Mouse (Mus musculus) lung, embryonic 16.5 days (tissue): ENCODE data around the gene Prkg1. TPM values are rescaled to one million over a fixed set of nuclear protein-coding genes. Genes with fewer than 3 reads are reported as not detected.

Experiments used
- ATAC-seq: fragments of 200-750 bp; cut with Nextera tagmentation; 2 replicates; pipeline ENCODE4 v1.8.0; 2017; ENCODE audit warnings: low read depth, mild to moderate bottlenecking, moderate library complexity
- H3K27ac ChIP-seq: fragments of 300-500 bp; sonication (generic); 2 replicates; pipeline ENCODE4 v1.5.1; 2014; ENCODE audit warnings: mild to moderate bottlenecking, control low read depth, low read length
- H3K27me3 ChIP-seq: fragments of 300-500 bp; sonication (generic); 2 replicates; pipeline ENCODE4 v1.6.1; 2014; ENCODE audit warnings: low read depth, low read length, mixed read lengths; ENCODE audit not compliant: control insufficient read depth, insufficient read depth
- H3K36me3 ChIP-seq: fragments of 300-500 bp; sonication (generic); 2 replicates; pipeline ENCODE4 v1.6.1; 2014; ENCODE audit warnings: low read length; ENCODE audit not compliant: control insufficient read depth, insufficient read depth
- H3K4me1 ChIP-seq: fragments of 300-500 bp; sonication (generic); replicated peaks from 2 replicates; pipeline ENCODE4 v1.6.1; 2014; ENCODE audit warnings: low read length, mixed read lengths; ENCODE audit not compliant: control insufficient read depth, insufficient read depth
- H3K4me2 ChIP-seq: fragments of 300-500 bp; sonication (generic); 2 replicates; pipeline ENCODE4 v1.6.1; 2014; ENCODE audit warnings: low read depth, low read length, control low read depth
- H3K4me3 ChIP-seq: fragments of 300-500 bp; sonication (generic); 2 replicates; pipeline ENCODE4 v1.5.1; 2014; ENCODE audit warnings: mild to moderate bottlenecking, low read length, control low read depth
- H3K9ac ChIP-seq: fragments of 300-500 bp; sonication (generic); 2 replicates; pipeline ENCODE4 v1.6.1; 2014; ENCODE audit warnings: low read length, control low read depth
- H3K9me3 ChIP-seq: fragments of 300-500 bp; sonication (generic); 2 replicates; pipeline ENCODE4 v1.6.1; 2016; ENCODE audit warnings: low read length; ENCODE audit not compliant: control insufficient read depth
- WGBS: fragments of 180-500 bp; shearing (Covaris S2); extraction: QIAGEN DNeasy Blood & Tissue Kit; methylation state at CpG from one replicate; pipeline ENCODE4 v1.1.7; 2014; 5-methylcytosine and 5-hydroxymethylcytosine counted together
- polyA plus RNA-seq: library from polyadenylated mRNA; unstranded; fragments of >200 nt; fragmentation: Nextera tagmentation; extraction: Ambion mirVana; gene quantifications from 2 replicates; pipeline ENCODE4 v1.2.1, GENCODE M21; 2015

Gene Prkg1
- polyA plus RNA-seq, 1 experiment from 2014 or later = 6.9 TPM

DNA sequence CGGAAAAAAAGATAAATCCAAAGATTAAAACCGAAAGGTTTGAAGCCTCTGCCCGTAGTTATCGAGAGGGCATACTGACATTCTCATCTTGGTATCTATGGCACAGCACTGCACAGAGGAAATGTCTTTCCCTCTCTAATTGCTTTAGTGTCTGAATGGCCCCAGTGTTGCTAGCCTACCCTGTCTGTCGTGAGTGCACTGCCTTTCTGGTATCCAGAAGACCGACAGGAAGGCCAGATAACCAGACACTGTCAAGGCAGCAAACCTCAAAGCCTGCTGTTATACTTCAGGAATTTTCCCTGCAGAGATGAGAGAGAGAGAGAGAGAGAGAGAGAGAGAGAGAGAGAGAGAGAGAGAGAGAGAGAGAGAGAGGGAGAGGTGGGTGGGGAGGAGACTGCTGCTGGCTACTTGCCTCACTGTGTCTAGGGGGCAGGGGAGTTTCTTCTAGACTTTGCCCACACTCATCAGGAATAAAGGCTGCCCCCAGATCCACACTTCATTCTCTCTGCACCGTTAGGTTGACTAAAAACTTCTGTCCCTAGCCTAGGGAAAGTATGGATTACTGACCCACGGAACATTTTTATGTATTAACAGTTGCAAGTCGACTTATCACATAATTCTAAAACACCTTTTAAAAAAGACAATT is 10.1 kb downstream of the Prkg1 start:
- no peak for ATAC-seq
- H3K4me2 ChIP-seq = peak overlapping the region; percentile 1; the same call in 1 of the 2 replicates

DNA sequence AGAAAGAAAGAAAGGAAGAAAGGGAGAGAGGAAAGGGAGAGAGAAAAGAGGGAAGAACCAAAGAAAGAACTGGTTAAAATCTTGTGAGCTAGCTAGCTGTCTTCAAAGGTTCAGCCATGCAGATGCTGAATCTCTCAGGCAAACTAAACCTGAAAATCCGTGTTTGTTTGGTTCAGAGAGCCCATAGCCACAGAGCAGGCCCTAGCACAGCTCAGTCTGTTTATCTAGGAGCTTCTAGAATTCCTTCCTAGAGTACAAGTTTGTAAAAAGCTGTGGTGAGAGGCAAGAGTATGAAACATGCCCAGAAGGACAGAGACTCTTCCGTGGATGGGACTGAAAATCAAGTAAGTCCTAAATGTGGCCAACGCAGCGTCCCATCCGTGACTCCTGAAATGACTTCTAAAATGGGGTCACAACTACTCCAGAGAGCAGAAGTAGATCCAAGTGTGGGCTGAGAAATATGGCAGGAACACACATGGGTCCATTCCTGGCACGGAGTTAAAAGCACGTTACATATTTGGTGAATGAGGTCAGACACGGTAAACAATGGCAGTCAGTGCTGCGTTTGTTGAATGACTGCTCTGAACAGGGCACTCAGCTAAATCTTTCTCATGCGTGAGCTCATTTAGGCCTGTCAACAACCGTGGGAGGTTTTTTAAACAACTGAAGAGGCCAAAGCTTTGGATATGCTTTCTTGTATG is 13.7 kb downstream of the Prkg1 start:
- Histone ChIP-seq H3K27me3 (no peaks in the 10 kb centered on the region), H3K4me2 (0 out of 2 replicates have a peak overlapping the region, but pooled peaks have one; percentile 3), H3K36me3 (no peaks in the 10 kb centered on the region), H3K4me3 (no peak overlapping the region), H3K4me1 (peaks cover 28% of the 10 kb centered on the region), H3K9me3 (no peaks in the 10 kb centered on the region), H3K27ac (peak overlapping the region; percentile 71), H3K9ac (no peak overlapping the region)
- WGBS = 15% methylated on average over 11 of the region's 11 CpGs
- ATAC-seq = peak; percentile 87

More for the DNA sequence above, 10.1 kb downstream of the Prkg1 start:
- 29% methylated on average over 9 of the region's 9 CpGs for WGBS
- H3K36me3 ChIP-seq = no peaks in the 10 kb centered on the region
- no peak overlapping the region for H3K9ac ChIP-seq
- H3K4me1 ChIP-seq = peaks cover 28% of the 10 kb centered on the region
- no peaks in the 10 kb centered on the region for H3K9me3 ChIP-seq
- H3K27me3 ChIP-seq = no peaks in the 10 kb centered on the region
- H3K4me3 ChIP-seq = no peak overlapping the region
- H3K27ac ChIP-seq = peak overlapping the region; percentile 57

DNA sequence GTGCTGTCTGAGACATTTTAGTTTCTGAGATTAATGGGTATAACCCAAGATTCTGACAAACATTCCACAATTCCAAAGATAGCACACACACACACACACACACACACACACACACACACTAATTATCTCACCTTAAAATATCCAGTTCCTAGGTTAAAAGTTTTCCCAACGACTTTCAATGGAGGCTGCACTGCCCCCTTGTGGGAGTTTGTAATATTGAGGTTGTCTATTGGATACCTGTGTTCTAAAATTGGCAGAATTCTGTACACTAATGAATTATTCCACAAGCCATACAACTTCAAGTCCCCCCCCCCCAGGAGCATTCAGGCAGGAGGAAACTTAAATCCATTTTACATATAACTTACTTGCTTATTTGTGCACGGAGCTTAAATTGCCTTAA is 18.2 kb downstream of the Prkg1 start:
- Histone ChIP-seq H3K4me1 (peaks cover 14% of the 10 kb centered on the region), H3K4me3 (no peak overlapping the region), H3K27me3 (no peaks in the 10 kb centered on the region), H3K36me3 (no peaks in the 10 kb centered on the region), H3K4me2 (no peak overlapping the region), H3K9me3 (no peaks in the 10 kb centered on the region), H3K27ac (no peak overlapping the region), H3K9ac (no peak overlapping the region)
- no peak for ATAC-seq
- 17% methylated on average over 2 of the region's 2 CpGs for WGBS

DNA sequence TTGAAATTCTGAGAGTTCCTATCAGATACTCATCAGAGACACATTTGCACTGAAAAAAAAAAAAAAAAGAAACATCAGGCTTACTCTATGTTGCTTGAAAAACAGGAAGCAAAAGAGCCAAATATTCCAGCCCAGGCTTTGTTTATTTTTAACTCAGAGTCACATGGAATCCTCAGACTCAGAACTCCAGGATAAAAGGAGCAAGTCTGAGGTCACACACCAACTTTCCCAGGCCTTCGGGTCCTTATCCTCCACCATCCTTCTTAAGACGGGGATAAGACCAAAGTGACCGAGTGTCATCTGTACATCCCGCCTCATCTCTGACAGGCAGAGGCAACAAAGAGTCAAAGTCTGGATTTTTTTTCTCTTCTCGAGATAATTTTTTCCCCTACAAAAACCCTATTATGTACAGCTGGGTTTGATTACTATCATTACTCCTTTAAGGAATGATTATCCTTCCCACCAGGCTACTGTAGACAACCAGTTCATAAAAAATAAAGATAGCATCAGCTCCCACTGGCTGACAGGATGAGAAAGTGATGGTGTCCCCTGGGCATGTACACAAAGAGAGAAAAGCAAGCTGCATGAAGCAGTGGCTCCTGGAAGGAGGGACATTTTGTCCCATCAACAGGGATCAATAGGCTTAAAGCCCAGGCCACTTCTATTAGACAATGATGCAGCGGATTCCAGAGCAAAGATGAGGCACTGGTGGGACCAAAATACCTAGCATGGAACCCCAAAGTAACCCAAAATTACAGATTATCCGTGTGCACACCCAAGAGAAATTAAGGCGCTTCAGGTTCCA is 21.4 kb downstream of the Prkg1 start:
- H3K36me3 ChIP-seq = no peaks in the 10 kb centered on the region
- H3K9ac ChIP-seq = no peak overlapping the region
- H3K4me3 ChIP-seq = no peak overlapping the region
- peak overlapping the region; percentile 63 for H3K27ac ChIP-seq
- H3K27me3 ChIP-seq = no peaks in the 10 kb centered on the region
- ATAC-seq = peak; percentile 79
- H3K4me2 ChIP-seq = no peak overlapping the region
- WGBS = 49% methylated on average over 8 of the region's 8 CpGs
- peaks cover 5% of the 10 kb centered on the region; the same call in 1 of the 2 replicates for H3K4me1 ChIP-seq
- H3K9me3 ChIP-seq = no peaks in the 10 kb centered on the region

DNA sequence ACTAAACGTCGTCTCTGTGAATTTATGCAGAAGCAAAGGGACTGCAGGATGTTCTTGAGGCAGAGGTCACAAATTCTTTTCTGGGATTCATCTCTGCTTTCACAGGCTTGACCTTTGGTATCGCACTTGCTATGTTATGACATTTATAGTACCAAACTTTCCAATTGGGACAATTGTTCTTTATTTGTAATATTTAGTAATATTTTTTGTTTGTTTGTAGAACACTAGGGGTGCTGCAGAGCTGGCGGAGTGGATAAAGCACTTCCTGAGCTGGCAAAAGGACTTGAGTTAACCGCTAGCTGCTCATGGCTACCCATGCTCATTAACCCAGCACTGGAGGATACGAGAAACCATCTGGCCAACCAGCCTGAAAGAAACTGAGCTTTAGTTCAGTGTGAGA is 49.9 kb downstream of the Prkg1 start:
- WGBS = 77% methylated on average over 6 of the region's 6 CpGs
- Histone ChIP-seq H3K36me3 (no peaks in the 10 kb centered on the region), H3K27me3 (no peaks in the 10 kb centered on the region), H3K4me3 (no peak overlapping the region), H3K9me3 (no peaks in the 10 kb centered on the region), H3K4me2 (no peak overlapping the region), H3K27ac (no peak overlapping the region), H3K9ac (no peak overlapping the region), H3K4me1 (no peaks in the 10 kb centered on the region)
- ATAC-seq = no peak

DNA sequence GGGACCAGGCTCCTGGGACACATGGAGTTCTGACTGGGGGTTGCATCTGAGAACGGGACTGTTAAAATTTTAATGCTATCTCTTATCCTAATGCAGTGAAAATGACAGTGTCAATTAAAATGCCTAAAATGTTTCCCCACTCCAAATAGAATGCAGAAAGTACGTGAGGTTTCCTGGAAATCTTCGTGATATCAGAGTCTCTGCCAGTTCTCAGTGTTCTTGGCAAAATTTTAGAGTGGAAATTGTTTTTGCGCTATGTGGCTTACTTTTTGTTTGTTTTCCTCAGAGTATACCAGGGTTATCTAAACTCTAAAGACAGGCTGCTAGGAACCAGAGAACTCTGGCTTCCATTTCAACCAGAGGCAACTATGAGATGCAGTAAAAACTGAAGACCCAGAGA is 50.4 kb downstream of the Prkg1 start:
- Histone ChIP-seq H3K36me3 (no peaks in the 10 kb centered on the region), H3K4me3 (no peak overlapping the region), H3K27me3 (no peaks in the 10 kb centered on the region), H3K27ac (no peak overlapping the region), H3K9me3 (no peaks in the 10 kb centered on the region), H3K4me2 (no peak overlapping the region), H3K4me1 (no peaks in the 10 kb centered on the region), H3K9ac (no peak overlapping the region)
- WGBS = 58% methylated on average over 4 of the region's 4 CpGs
- no peak for ATAC-seq

DNA sequence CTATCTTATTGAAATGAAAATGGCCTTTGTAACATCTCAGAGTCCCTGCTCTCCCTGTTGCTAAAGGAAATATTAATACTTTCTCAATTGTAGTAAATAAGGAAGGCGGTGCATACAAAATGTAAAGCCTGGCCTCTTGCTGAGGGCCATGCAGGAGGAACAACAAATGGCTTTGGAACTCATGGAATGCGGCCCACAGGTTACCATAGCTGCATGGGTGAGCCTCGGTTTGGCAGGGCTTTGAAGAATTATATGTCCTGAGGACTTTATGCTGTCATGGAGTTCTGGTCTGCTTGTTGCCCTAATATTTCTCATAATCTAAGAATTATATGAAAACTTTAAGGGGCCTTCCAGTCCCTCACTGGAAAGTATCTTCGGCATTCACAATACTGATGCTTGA is 51.5 kb downstream of the Prkg1 start:
- H3K27ac ChIP-seq = no peak overlapping the region
- 61% methylated on average over 4 of the region's 4 CpGs for WGBS
- no peak for ATAC-seq
- H3K9ac ChIP-seq = no peak overlapping the region
- no peak overlapping the region for H3K4me2 ChIP-seq
- no peaks in the 10 kb centered on the region for H3K27me3 ChIP-seq
- no peaks in the 10 kb centered on the region for H3K4me1 ChIP-seq
- H3K36me3 ChIP-seq = no peaks in the 10 kb centered on the region
- H3K9me3 ChIP-seq = no peaks in the 10 kb centered on the region
- H3K4me3 ChIP-seq = no peak overlapping the region

DNA sequence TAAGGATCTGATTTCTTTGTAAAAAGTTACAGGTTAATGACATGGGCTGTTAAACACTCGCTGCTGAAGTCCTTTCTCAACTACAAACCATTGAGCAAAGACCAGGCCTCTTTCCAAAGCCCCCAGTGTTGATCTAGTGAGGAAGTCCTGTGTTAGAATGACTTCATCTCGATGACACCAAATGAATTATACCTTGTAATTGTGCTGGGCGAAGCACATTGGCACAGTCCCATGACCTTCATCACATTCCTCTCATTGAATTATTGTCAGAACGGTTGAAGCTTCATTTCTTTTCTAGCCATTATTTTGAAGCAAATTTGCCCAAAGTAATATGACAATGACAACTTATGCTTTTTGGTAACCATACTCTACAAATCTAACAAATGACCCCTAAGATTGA is 54.5 kb downstream of the Prkg1 start:
- H3K27ac ChIP-seq = no peak overlapping the region
- no peaks in the 10 kb centered on the region; the same call in 1 of the 2 replicates for H3K4me1 ChIP-seq
- no peaks in the 10 kb centered on the region for H3K27me3 ChIP-seq
- no peak overlapping the region for H3K4me2 ChIP-seq
- no peak for ATAC-seq
- 73% methylated on average over 4 of the region's 4 CpGs for WGBS
- H3K9ac ChIP-seq = no peak overlapping the region
- no peaks in the 10 kb centered on the region for H3K9me3 ChIP-seq
- no peak overlapping the region for H3K4me3 ChIP-seq
- H3K36me3 ChIP-seq = no peaks in the 10 kb centered on the region

DNA sequence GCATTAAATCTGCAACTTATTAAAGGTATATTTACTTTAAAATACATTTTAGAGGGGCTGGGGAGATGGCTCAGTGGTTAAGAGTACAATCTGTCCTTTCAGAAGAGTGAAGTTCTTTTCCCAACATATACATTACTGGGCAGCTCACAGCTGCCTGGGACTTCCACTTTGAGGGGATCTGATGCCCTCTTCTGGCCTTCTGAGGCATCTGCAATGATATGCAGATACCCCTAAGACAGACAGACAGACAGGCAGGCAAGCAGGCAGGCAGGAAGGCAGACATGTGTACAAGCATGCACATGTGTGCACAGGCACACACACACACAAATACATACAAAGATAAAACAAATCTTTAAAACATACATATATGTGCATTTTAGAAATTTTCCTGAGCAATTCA is 60.8 kb downstream of the Prkg1 start:
- ATAC-seq = no peak
- Histone ChIP-seq H3K9me3 (no peaks in the 10 kb centered on the region), H3K36me3 (no peaks in the 10 kb centered on the region), H3K4me2 (no peak overlapping the region), H3K4me1 (peaks cover 7% of the 10 kb centered on the region), H3K9ac (no peak overlapping the region), H3K27me3 (no peaks in the 10 kb centered on the region), H3K27ac (no peak overlapping the region), H3K4me3 (no peak overlapping the region)
